Mouse (Mus musculus): ENCODE data around the gene Cd5l. TPM values are rescaled to one million over a fixed set of nuclear protein-coding genes. Genes with fewer than 3 reads are reported as not detected.
A peak's percentile ranks its signal among the peaks of the same experiment; 100 is the strongest.
"Not testable (repeated sequence)": the region's sequence is repeated elsewhere in the genome, so short reads cannot be mapped to it uniquely, and the experiment has no call there.

Cd5l gene
- polyA plus RNA-seq, 1 experiment = 0.55 TPM

DNA sequence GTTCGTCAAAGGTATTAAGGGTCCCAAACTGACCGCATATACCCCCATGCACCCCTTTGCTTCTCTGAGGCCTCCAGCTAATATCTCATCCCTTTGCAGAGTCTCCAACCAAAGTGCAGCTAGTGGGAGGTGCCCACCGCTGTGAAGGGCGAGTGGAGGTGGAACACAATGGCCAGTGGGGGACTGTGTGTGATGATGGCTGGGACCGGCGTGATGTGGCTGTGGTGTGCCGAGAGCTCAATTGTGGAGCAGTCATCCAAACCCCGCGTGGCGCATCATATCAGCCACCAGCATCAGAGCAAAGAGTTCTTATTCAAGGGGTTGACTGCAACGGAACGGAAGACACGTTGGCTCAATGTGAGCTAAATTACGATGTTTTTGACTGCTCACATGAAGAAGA is 8.0 kb downstream of the Cd5l start:
- DNase-seq = no peak
- H3K36me3 ChIP-seq (ENCODE audit: control insufficient read depth, insufficient read depth, low read length) = no peaks in the 10 kb centered on the region
- H3K4me1 ChIP-seq (ENCODE audit: control insufficient read depth, insufficient read depth, low read length) = no peaks in the 10 kb centered on the region
- no peak overlapping the region for H3K27ac ChIP-seq (ENCODE audit: insufficient read depth, low read depth, low read length)
- TF ChIP-seq CTCF (conservative IDR thresholded peaks at IDR 0.05; ENCODE audit: insufficient read depth, insufficient read length, low read depth, low read length) = no peak
- TF ChIP-seq POLR2A (IDR thresholded peaks at IDR 0.05; ENCODE audit: low read depth, low read length) = no peak
- H3K27me3 ChIP-seq (replicated peaks; ENCODE audit: control insufficient read depth, insufficient read depth, low read length) = no peaks in the 10 kb centered on the region
- 94% methylated on average over 14 of the region's 14 CpGs for WGBS
- no peak overlapping the region for H3K4me3 ChIP-seq (ENCODE audit: insufficient read depth, low read depth, low read length)

- H3K4me1 ChIP-seq (ENCODE audit: control insufficient read depth, insufficient read depth, low read length) = no peaks in the 10 kb centered on the region
- 78% methylated on average over 10 of the region's 10 CpGs for WGBS
- TF ChIP-seq CTCF (conservative IDR thresholded peaks at IDR 0.05; ENCODE audit: insufficient read depth, insufficient read length, low read depth, low read length) = no peak
- TF ChIP-seq POLR2A (IDR thresholded peaks at IDR 0.05; ENCODE audit: low read depth, low read length) = no peak
Measured at GRCm38 (mm10) chr3:87367511-87367910, 9.8 kb downstream of the Cd5l start.

DNA sequence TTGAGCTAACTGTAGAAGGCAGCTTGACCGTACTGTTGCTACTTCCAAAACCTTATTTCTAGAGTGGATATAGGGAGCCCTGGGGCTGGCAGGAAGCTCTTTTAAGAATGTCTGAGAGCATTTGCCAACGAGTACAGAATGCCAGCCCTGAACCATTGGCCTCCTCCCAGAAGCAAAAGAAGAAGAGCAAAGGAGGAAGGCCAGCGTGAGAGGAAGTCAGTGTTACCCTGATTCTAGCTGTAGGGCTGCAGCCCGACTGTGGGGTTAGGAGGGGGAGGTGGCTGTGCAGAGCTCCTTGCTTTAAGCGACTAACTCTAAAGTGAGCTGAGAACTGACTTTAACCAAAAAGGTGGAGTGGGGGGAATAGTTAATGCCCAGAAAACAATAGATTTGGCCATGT is 11.5 kb downstream of the Cd5l start:
- WGBS = 71% methylated on average over 5 of the region's 5 CpGs
- TF ChIP-seq POLR2A (IDR thresholded peaks at IDR 0.05; ENCODE audit: low read depth, low read length) (no peak), CTCF (conservative IDR thresholded peaks at IDR 0.05; ENCODE audit: insufficient read depth, insufficient read length, low read depth, low read length) (no peak)
- no peaks in the 10 kb centered on the region for H3K36me3 ChIP-seq (ENCODE audit: control insufficient read depth, insufficient read depth, low read length)
- no peaks in the 10 kb centered on the region for H3K4me1 ChIP-seq (ENCODE audit: control insufficient read depth, insufficient read depth, low read length)
- H3K27me3 ChIP-seq (replicated peaks; ENCODE audit: control insufficient read depth, insufficient read depth, low read length) = no peaks in the 10 kb centered on the region
- H3K4me3 ChIP-seq (ENCODE audit: insufficient read depth, low read depth, low read length) = no peak overlapping the region
- no peak overlapping the region for H3K27ac ChIP-seq (ENCODE audit: insufficient read depth, low read depth, low read length)
- DNase-seq = no peak

More at GRCm38 (mm10) chr3:87367511-87367910, 9.8 kb downstream of the Cd5l start:
- no peak overlapping the region for H3K27ac ChIP-seq (ENCODE audit: insufficient read depth, low read depth, low read length)
- no peaks in the 10 kb centered on the region for H3K36me3 ChIP-seq (ENCODE audit: control insufficient read depth, insufficient read depth, low read length)
- no peak for DNase-seq
- no peaks in the 10 kb centered on the region for H3K27me3 ChIP-seq (replicated peaks; ENCODE audit: control insufficient read depth, insufficient read depth, low read length)
- no peak overlapping the region for H3K4me3 ChIP-seq (ENCODE audit: insufficient read depth, low read depth, low read length)

GRCm38 (mm10) chr3:87376195-87377165 is 18.8 kb downstream of the Cd5l start, which contains the start of gene Fcrl1:
Gene Fcrl1 (plus strand): TSS chr3:87376387.
- H3K27ac ChIP-seq (ENCODE audit: insufficient read depth, low read depth, low read length) = no peak within 1 kb of the TSS
- 76% methylated on average over 18 of the region's 18 CpGs for WGBS
- peaks cover 6% of the 10 kb centered on the region for H3K4me1 ChIP-seq (ENCODE audit: control insufficient read depth, insufficient read depth, low read length)
- no peak within 1 kb of the TSS for H3K4me3 ChIP-seq (ENCODE audit: insufficient read depth, low read depth, low read length)
- peak; percentile 7 for DNase-seq
- H3K27me3 ChIP-seq (replicated peaks; ENCODE audit: control insufficient read depth, insufficient read depth, low read length) = no peaks in the 10 kb centered on the region
- H3K36me3 ChIP-seq (ENCODE audit: control insufficient read depth, insufficient read depth, low read length) = no peaks in the 10 kb centered on the region
- TF ChIP-seq CTCF (conservative IDR thresholded peaks at IDR 0.05; ENCODE audit: insufficient read depth, insufficient read length, low read depth, low read length) (no peak), POLR2A (IDR thresholded peaks at IDR 0.05; ENCODE audit: low read depth, low read length) (no peak)

- DNase-seq = no peak
- whole genome bisulfite sequencing = 27% methylated on average over 3 of the region's 3 CpGs
- TF ChIP-seq POLR2A (IDR thresholded peaks at IDR 0.05; ENCODE audit: low read depth, low read length) (no peak), CTCF (conservative IDR thresholded peaks at IDR 0.05; ENCODE audit: insufficient read depth, insufficient read length, low read depth, low read length) (no peak)
- Histone ChIP-seq H3K27ac (ENCODE audit: insufficient read depth, low read depth, low read length) (no peak overlapping the region), H3K4me3 (ENCODE audit: insufficient read depth, low read depth, low read length) (no peak overlapping the region), H3K36me3 (ENCODE audit: control insufficient read depth, insufficient read depth, low read length) (no peaks in the 10 kb centered on the region), H3K27me3 (replicated peaks; ENCODE audit: control insufficient read depth, insufficient read depth, low read length) (no peaks in the 10 kb centered on the region), H3K4me1 (ENCODE audit: control insufficient read depth, insufficient read depth, low read length) (peaks cover 6% of the 10 kb centered on the region)
Measured at GRCm38 (mm10) chr3:87377228-87377627, 19.5 kb downstream of the Cd5l start.

DNA sequence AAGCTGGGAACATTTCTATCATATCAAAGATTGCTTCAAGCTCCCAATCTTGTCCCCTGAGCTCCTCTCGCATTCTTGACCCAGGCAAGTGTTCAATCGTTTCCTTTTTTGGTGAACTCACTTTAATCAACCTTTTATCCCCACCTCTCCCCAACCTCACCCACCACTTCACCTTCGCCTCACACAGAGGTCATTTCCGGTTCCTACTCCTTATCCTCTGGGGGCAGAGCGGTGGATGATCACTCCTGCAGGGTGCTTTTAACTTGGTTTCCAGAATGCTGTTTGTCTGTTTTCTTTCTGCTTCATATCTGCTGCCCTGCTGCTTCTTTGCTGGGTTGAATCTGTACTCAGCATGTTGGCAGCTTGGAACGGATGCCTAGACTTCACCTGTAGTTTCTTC is 20.0 kb downstream of the Cd5l start:
- no peak overlapping the region for H3K4me3 ChIP-seq (ENCODE audit: insufficient read depth, low read depth, low read length)
- WGBS = 51% methylated on average over 6 of the region's 6 CpGs

GRCm38 (mm10) chr3:87379641-87380315 is 22.1 kb downstream of the Cd5l start:
- 94% methylated on average over 2 of the region's 2 CpGs for WGBS

More for the DNA sequence above, 20.0 kb downstream of the Cd5l start:
- Histone ChIP-seq H3K27me3 (replicated peaks; ENCODE audit: control insufficient read depth, insufficient read depth, low read length) (no peaks in the 10 kb centered on the region), H3K4me1 (ENCODE audit: control insufficient read depth, insufficient read depth, low read length) (peaks cover 6% of the 10 kb centered on the region), H3K27ac (ENCODE audit: insufficient read depth, low read depth, low read length) (no peak overlapping the region), H3K36me3 (ENCODE audit: control insufficient read depth, insufficient read depth, low read length) (no peaks in the 10 kb centered on the region)
- no peak for TF ChIP-seq CTCF (conservative IDR thresholded peaks at IDR 0.05; ENCODE audit: insufficient read depth, insufficient read length, low read depth, low read length)
- TF ChIP-seq POLR2A (IDR thresholded peaks at IDR 0.05; ENCODE audit: low read depth, low read length) = no peak
- no peak for DNase-seq

More at GRCm38 (mm10) chr3:87379641-87380315, 22.1 kb downstream of the Cd5l start:
- H3K4me3 ChIP-seq (ENCODE audit: insufficient read depth, low read depth, low read length); H3K4me1 ChIP-seq (ENCODE audit: control insufficient read depth, insufficient read depth, low read length); DNase-seq; H3K27me3 ChIP-seq (replicated peaks; ENCODE audit: control insufficient read depth, insufficient read depth, low read length); H3K27ac ChIP-seq (ENCODE audit: insufficient read depth, low read depth, low read length); H3K36me3 ChIP-seq (ENCODE audit: control insufficient read depth, insufficient read depth, low read length): not testable (repeated sequence)

Data from kidney, adult 2 months (tissue).